Mouse (Mus musculus): ENCODE data around the gene Tln1. TPM values are rescaled to one million over a fixed set of nuclear protein-coding genes. Genes with fewer than 3 reads are reported as not detected.
A peak's percentile ranks its signal among the peaks of the same experiment; 100 is the strongest.
"Not testable (repeated sequence)": the region's sequence is repeated elsewhere in the genome, so short reads cannot be mapped to it uniquely, and the experiment has no call there.

The Tln1 gene
- total RNA-seq, 2 experiments from 2014 or later: 44.8 to 49.0 TPM

DNA sequence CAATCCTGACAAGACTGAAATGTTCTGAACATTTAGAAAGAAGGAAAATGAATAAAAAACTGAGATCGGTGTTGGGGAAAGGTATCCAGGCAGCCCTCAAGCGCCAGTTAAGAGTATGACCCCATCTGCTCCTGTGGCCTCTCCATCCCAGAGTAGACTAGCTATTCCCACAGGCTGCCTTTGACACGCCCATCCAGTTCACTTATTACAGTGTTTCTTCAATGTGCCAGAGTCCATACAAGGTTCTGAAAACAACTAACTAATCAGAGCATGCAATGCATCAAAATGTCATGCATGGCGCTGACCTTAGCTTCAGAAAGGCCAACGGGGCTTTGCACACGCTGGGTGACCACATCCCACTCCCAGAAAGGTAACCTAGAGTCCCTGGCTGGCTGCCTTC is 59.0 kb downstream of the Tln1 start:
- DNase-seq: no peak

DNA sequence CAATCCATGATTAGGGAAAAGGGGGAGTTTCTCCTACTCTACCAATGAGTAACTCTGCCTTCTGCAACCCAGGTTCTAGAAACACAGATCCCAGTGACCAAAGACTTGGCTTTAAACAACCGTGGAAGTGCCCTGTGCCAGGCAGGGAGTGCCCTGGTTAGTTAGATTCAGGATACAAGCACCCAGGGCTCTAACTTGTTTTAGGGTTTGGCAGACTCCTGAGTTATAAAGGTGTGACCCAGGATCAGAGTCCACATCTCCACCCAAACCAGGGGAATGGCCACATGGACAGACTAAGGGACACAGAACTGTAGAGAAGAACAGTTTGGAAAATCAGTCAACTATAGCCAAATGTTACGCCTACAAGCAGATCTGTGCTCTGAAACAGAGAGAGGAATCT is 59.5 kb downstream of the Tln1 start:
- DNase-seq: no peak

GRCm38 (mm10) chr4:43499407-43500333 is 62.8 kb downstream of the Tln1 start, which contains the start of gene Arhgef39:
Arhgef39 (minus strand) TSS chr4:43499695.
- peak; percentile 66 to 68 for DNase-seq

GRCm38 (mm10) chr4:43498983-43499382 is 63.5 kb downstream of the Tln1 start:
- no peak for DNase-seq

DNA sequence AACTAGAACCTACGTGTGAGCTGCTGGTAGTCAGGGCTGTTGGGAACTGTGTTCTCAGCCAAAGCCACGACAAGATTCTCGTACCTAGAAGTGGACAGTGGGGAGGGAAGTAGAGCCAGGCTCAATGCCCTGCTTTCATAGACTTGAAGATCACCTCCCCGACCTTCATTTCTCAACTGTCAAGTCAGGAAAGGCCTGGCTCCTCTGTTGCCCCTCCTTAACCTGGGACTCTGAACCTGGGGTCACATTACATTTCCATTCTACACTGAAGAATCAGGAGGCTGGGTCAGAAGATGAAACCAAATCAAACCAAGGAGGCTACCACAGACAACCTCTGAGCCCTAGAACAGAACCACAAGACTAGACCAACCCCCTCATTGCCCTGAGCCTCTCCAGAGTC is 64.5 kb downstream of the Tln1 start:
- DNase-seq: no peak

DNA sequence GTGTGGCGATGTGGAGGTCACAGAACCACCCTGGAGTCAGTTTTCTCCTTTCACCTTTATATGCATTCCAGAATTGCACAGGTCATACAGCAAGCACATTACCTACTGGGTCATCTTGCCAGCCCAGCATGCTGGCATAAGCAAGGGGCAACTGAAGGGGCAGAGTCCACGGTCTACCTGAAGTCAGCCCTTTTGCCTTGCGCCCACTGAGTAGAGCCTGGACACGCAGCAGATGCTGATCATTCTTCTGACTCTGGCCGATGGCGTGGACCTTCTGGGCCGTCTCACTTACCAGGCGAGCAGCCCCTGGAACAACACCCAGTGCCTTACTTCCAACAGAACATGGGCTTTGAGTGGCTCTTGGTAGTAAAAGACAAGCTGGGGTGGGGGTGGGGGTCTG is 65.1 kb downstream of the Tln1 start:
- DNase-seq: no peak

GRCm38 (mm10) chr4:43496587-43496986 is 65.9 kb downstream of the Tln1 start:
- no peak for DNase-seq

GRCm38 (mm10) chr4:43493846-43494240 is 68.6 kb downstream of the Tln1 start:
- no peak for DNase-seq

GRCm38 (mm10) chr4:43493186-43493845 is 69.2 kb downstream of the Tln1 start:
- DNase-seq: peak; percentile 95

GRCm38 (mm10) chr4:43492821-43493185 is 69.7 kb downstream of the Tln1 start, which contains the start of gene Ccdc107:
Ccdc107 (plus strand) TSS chr4:43492900.
- DNase-seq: peak; percentile 92 to 94

DNA sequence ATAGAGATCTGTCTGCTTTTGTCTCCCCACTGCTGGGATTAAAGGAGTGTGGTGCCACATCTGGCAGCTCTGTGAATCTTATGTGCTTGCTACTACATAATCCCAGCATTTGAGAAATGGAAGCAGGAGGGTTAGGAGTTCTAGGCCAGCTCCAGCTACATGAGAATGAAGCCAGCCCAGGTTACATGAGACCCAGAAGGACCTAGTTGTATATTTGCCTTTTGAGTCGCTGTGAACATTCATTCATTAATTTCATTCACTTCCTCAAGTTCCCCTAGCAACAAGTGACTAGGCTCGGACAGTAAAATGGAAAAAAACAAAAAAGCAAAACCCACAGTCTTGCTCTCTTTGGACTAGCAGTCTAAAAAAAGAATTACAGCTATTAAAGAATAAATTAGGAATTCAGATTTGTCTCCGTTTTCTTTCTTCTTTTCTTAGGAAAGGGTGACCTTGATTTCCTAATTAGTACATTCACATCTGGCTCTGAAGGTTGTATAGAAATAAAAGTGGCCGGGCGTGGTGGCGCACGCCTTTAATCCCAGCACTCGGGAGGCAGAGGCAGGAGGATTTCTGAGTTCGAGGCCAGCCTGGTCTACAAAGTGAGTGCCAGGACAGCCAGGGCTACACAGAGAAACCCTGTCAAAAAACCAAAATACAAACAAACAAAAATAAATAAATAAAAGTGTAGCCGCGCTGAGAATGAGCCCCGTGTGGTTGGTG is 70.2 kb downstream of the Tln1 start:
- no peak for DNase-seq

DNA sequence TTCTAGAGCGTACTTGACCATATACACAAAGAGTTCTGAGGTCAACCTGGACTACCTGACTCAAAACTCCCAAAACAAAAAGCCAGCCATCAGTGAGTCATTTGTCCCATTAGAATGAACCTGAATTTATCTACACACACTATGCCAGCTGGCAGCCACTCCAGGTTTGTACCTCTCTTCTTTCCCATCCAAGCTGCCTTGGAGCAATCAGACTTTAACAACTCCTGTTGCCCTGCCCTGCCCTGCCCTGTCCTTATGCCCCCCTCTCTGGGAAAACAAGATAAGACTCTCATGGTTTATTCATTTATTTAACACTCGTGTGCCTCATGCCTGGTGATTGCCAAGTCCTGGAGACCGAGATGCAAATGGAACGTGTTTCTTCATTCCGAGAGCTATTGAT is 71.7 kb downstream of the Tln1 start:
- no peak for DNase-seq

DNA sequence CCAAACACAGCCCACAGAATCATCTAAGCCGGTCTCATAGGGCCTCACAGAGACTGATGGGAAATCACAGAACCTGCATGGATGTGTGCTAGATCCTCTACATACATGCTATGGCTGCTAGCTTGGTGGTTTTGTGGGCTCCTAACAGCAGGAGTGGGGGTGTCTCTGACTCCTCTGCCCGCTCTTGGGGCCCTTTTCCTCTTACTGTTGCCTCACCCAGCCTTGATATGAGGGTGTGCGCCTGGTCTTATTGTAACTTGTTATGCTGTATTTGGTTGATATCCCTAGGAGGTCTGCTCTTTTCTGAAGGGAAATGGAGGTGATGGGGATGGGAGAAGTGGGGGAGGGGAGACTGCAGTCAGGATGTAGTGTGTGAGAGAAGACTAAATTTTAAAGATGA is 72.9 kb downstream of the Tln1 start:
- no peak for DNase-seq

GRCm38 (mm10) chr4:43485666-43486065 is 76.8 kb downstream of the Tln1 start:
- not testable (repeated sequence) for DNase-seq

DNA sequence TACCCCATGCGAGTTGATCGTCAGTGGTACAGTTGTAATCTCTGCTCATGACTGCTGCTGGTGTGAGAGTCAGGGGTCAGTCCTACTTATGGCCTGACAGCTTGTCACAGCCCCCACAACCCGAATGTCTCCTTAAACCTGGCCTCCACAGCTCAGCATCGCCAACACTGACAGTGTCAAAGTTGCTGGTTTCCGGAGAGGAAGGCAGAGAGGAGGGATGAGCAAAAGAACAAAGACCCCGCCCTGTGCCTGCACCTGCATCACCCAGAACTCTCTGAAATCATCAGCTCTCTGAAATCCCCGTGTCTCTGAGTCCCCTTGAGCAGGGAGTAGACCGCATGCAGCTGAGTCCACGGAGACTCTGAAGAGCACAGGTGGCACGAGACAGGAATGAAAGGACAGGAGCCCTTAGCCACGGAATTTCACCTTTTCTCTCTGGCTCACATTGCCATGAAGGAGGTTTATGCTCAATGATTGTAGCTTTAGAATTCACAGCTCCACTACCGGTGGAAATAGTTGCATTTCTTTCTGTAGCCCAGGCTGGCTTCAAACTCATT is 78.9 kb downstream of the Tln1 start, which contains the start of gene Sit1:
Gene Sit1, minus strand, starts transcription at position 200 of the 557 bp plus-strand sequence.
- DNase-seq: no peak

- DNase-seq: no peak
Observed at GRCm38 (mm10) chr4:43482591-43482990, 79.9 kb downstream of the Tln1 start.

DNA sequence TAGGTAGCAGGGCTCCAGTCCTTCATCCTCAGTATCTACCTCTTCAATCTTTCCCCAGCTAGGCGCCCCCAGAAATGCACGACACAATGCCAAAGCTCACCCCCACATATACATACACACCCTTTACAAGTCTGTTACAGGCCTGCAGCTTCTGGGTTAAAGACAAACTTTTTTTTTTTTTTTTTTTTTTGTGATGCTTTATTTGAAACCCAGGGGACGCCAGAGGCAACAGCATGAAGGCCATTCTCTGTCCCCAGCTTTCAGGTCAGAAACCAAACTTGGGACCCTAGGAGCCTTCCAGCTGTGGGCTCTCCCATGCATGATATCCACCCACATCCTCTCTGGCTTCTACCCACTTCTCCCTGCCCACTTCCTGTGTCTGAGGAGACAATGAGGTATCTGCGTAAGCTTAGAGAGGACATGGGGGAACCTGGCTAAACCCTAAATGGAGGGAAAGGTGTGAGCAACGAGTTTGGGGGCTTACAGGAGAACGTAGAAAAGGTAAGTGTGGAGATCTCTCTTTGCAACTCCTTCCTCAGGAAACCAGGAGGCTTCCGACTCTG is 80.5 kb downstream of the Tln1 start:
- no peak for DNase-seq

Other genes starting within 250 kb of the Tln1 start
- 100 to 1,000 TPM; 104 to 120 TPM for gene Rusc2, start 180.7 kb downstream of the Tln1 start, total RNA-seq (2021)
- gene Fam166b, start 133.6 kb downstream of the Tln1 start, total RNA-seq (2021): 1 to 10 TPM in 1 of 2 experiments, under 1 TPM in 1; 0.72 to 2.6 TPM
- gene Tesk1, start 120.8 kb downstream of the Tln1 start, total RNA-seq (2021): 10 to 100 TPM; 76.2 to 76.3 TPM
- gene Cd72, start 108.1 kb downstream of the Tln1 start, total RNA-seq (2021): not detected
- not detected for gene Sit1, start 79.0 kb downstream of the Tln1 start, total RNA-seq (2021)
- gene Ccdc107, start 69.8 kb downstream of the Tln1 start, total RNA-seq (2021): 10 to 100 TPM; 25.0 to 26.0 TPM
- under 1 TPM; 0.56 to 0.82 TPM for gene Arhgef39, start 63.0 kb downstream of the Tln1 start, total RNA-seq (2021)
- under 1 TPM; 0.17 to 0.35 TPM for gene Car9, start 55.7 kb downstream of the Tln1 start, total RNA-seq (2021)
- 1 to 10 TPM; 4.8 to 6.9 TPM for gene Tpm2, start 38.9 kb downstream of the Tln1 start, total RNA-seq (2021)
- gene Creb3, start 359 bp downstream of the Tln1 start, total RNA-seq (2021): 10 to 100 TPM; 72.6 to 73.2 TPM
- gene Rgp1, start 16.0 kb upstream of the Tln1 start, total RNA-seq (2021): 10 to 100 TPM; 43.2 to 51.2 TPM
- 10 to 100 TPM; 58.8 to 59.6 TPM for gene Gba2, start 16.2 kb upstream of the Tln1 start, total RNA-seq (2021)
- not detected for gene Msmp, start 21.8 kb upstream of the Tln1 start, total RNA-seq (2021)
- gene Npr2, start 69.2 kb upstream of the Tln1 start, total RNA-seq (2021): 10 to 100 TPM; 51.6 to 59.1 TPM
- gene Spag8, start 90.9 kb upstream of the Tln1 start, total RNA-seq (2021): 1 to 10 TPM in 1 of 2 experiments, under 1 TPM in 1; 0.87 to 1.4 TPM
- gene Hint2, start 93.8 kb upstream of the Tln1 start, total RNA-seq (2021): 10 to 100 TPM; 29.6 to 33.2 TPM
- gene Tmem8b, start 106.3 kb upstream of the Tln1 start, total RNA-seq (2021): 10 to 100 TPM; 66.7 to 67.3 TPM
- gene Fam221b, start 106.5 kb upstream of the Tln1 start, total RNA-seq (2021): 1 to 10 TPM; 1.3 to 1.5 TPM
- not detected for gene Olfr70, start 138.1 kb upstream of the Tln1 start, total RNA-seq (2021)
- gene Olfr71, start 147.6 kb upstream of the Tln1 start, total RNA-seq (2021): not detected
- gene Hrct1, start 164.5 kb upstream of the Tln1 start, total RNA-seq (2021): 1 to 10 TPM in 1 of 2 experiments, under 1 TPM in 1; 0.47 to 1.2 TPM
- gene Spaar, start 167.3 kb upstream of the Tln1 start, total RNA-seq (2021): 1 to 10 TPM in 1 of 2 experiments, under 1 TPM in 1; 0.61 to 1.1 TPM
- not detected for gene Olfr159, start 208.3 kb upstream of the Tln1 start, total RNA-seq (2021)

All from layer of hippocampus, postnatal 36 days (tissue).